Mouse (Mus musculus) G1E (cell line): ENCODE data around the gene Dydc2. TPM values are rescaled to one million over a fixed set of nuclear protein-coding genes. Genes with fewer than 3 reads are reported as not detected.
A peak's percentile ranks its signal among the peaks of the same experiment; 100 is the strongest.

Experiments
- ATAC-seq: 2 replicates; pipeline ENCODE4 v1.8.0; 2016; ENCODE audit warnings: mild to moderate bottlenecking; ENCODE audit not compliant: insufficient number of reproducible peaks, poor library complexity, low FRiP score, severe bottlenecking; ENCODE audit errors: extremely low read depth
- DNase-seq: peaks from one replicate; pipeline ENCODE4 v3.0.0; 2012; ENCODE audit warnings: low spot score
- H3K27me3 ChIP-seq: 2 replicates; pipeline ENCODE4 v1.6.1; 2012; ENCODE audit warnings: mild to moderate bottlenecking, low read length, inconsistent platforms; ENCODE audit not compliant: insufficient read depth
- H3K36me3 ChIP-seq: replicated peaks from 2 replicates; pipeline ENCODE3; 2012; ENCODE audit warnings: mild to moderate bottlenecking, inconsistent platforms
- H3K4me1 ChIP-seq: 2 replicates; pipeline ENCODE4 v1.6.1; 2012; ENCODE audit warnings: low read depth, low read length, inconsistent platforms, mixed read lengths; ENCODE audit not compliant: insufficient read depth
- H3K4me3 ChIP-seq: 2 replicates; pipeline ENCODE4 v1.5.1; 2012; ENCODE audit warnings: low read depth, mild to moderate bottlenecking, inconsistent platforms, low read length, moderate library complexity, mixed read lengths
- H3K9me3 ChIP-seq: replicated peaks from 2 replicates; pipeline ENCODE4 v1.6.1; 2012; ENCODE audit warnings: inconsistent platforms
- CTCF ChIP-seq: IDR thresholded peaks from 2 replicates; pipeline ENCODE4 v1.5.1; 2012; ENCODE audit warnings: low read depth, low read length, inconsistent platforms, mixed read lengths
- GATA1 ChIP-seq: IDR thresholded peaks from 2 replicates; pipeline ENCODE4 v1.6.1; 2012; ENCODE audit warnings: borderline replicate concordance, low read length, inconsistent platforms, mixed read lengths
- GATA2 ChIP-seq: IDR thresholded peaks from 2 replicates; pipeline ENCODE4 v1.6.1; 2012; ENCODE audit warnings: low read depth, low read length, inconsistent platforms, borderline replicate concordance
- POLR2AphosphoS5 ChIP-seq: IDR thresholded peaks from 2 replicates; pipeline ENCODE4 v1.6.1; 2012; ENCODE audit warnings: low read depth, low read length, inconsistent platforms; ENCODE audit not compliant: insufficient replicate concordance
- TAL1 ChIP-seq: conservative IDR thresholded peaks from 2 replicates; pipeline ENCODE4 v1.6.1; 2012; ENCODE audit warnings: low read depth, low read length, inconsistent platforms, mixed read lengths
- polyA plus RNA-seq: library from polyadenylated mRNA; stranded (reverse); fragments of >175 nt; gene quantifications from 2 replicates; pipeline ENCODE4 v1.2.3, GENCODE M21; 2012
- total RNA-seq, 2 experiments: library from RNA; stranded (forward) in 1 of 2; stranded (reverse) in 1 of 2; fragments of 200-1000 nt in 1 of 2; fragments of >200 nt in 1 of 2; fragmentation: Nextera tagmentation in 1 of 2; gene quantifications; 2 replicates each; pipeline ENCODE4 v1.2.3; 2014 to 2017

Gene Dydc2
- total and polyA plus RNA-seq, 3 experiments = not detected

- ATAC-seq (no peak), DNase-seq (no peak)
- no peak for TF ChIP-seq GATA1
- Histone ChIP-seq H3K36me3 (no peaks in the 10 kb centered on the region), H3K27me3 (no peaks in the 10 kb centered on the region), H3K4me3 (no peak overlapping the region), H3K4me1 (no peaks in the 10 kb centered on the region), H3K9me3 (no peaks in the 10 kb centered on the region)
These were observed 31.7 kb upstream of the Dydc2 start for GRCm38 (mm10) chr14:41100712-41101111.

- ATAC-seq (no peak), DNase-seq (no peak)
These were observed 29.7 kb upstream of the Dydc2 start for GRCm38 (mm10) chr14:41098726-41099125.

GRCm38 (mm10) chr14:41096296-41096860, 27.4 kb upstream of the Dydc2 start:
- DNase-seq = no peak
- TF ChIP-seq POLR2AphosphoS5 (no peak), CTCF (no peak), GATA1 (no peak), TAL1 (no peak), GATA2 (no peak)
- Histone ChIP-seq H3K9me3 (no peaks in the 10 kb centered on the region), H3K4me3 (no peak overlapping the region), H3K4me1 (no peaks in the 10 kb centered on the region), H3K36me3 (no peaks in the 10 kb centered on the region), H3K27me3 (no peaks in the 10 kb centered on the region)
- no peak for ATAC-seq

More at GRCm38 (mm10) chr14:41098726-41099125, 29.7 kb upstream of the Dydc2 start:
- no peaks in the 10 kb centered on the region for H3K27me3 ChIP-seq
- no peaks in the 10 kb centered on the region for H3K4me1 ChIP-seq
- TF ChIP-seq GATA1 = no peak
- TF ChIP-seq POLR2AphosphoS5 = no peak
- no peak for TF ChIP-seq GATA2
- no peak for TF ChIP-seq TAL1
- TF ChIP-seq CTCF = no peak
- H3K4me3 ChIP-seq = no peak overlapping the region
- no peaks in the 10 kb centered on the region for H3K36me3 ChIP-seq
- no peaks in the 10 kb centered on the region for H3K9me3 ChIP-seq

- H3K9me3 ChIP-seq = no peaks in the 10 kb centered on the region
- H3K27me3 ChIP-seq = no peaks in the 10 kb centered on the region
- no peak for DNase-seq
- no peak overlapping the region for H3K4me3 ChIP-seq
- TF ChIP-seq CTCF = peak; percentile 52; the same call in 1 of the 2 replicates
- TF ChIP-seq GATA1 = no peak
- no peak for ATAC-seq
- H3K36me3 ChIP-seq = no peaks in the 10 kb centered on the region
- H3K4me1 ChIP-seq = peaks cover 2% of the 10 kb centered on the region; the same call in 1 of the 2 replicates
These were observed 25.1 kb upstream of the Dydc2 start for GRCm38 (mm10) chr14:41094114-41094513.

- Histone ChIP-seq H3K27me3 (no peaks in the 10 kb centered on the region), H3K4me1 (peaks cover 2% of the 10 kb centered on the region; the same call in 1 of the 2 replicates), H3K36me3 (no peaks in the 10 kb centered on the region), H3K9me3 (no peaks in the 10 kb centered on the region), H3K4me3 (no peak overlapping the region)
- TF ChIP-seq GATA1 (no peak), TAL1 (no peak), CTCF (peak; percentile 47; the same call in 1 of the 2 replicates)
- ATAC-seq (peak; percentile 40; the same call in 1 of the 2 replicates), DNase-seq (peak; percentile 13)
These were observed 21.8 kb upstream of the Dydc2 start for GRCm38 (mm10) chr14:41090777-41091176.

DNA sequence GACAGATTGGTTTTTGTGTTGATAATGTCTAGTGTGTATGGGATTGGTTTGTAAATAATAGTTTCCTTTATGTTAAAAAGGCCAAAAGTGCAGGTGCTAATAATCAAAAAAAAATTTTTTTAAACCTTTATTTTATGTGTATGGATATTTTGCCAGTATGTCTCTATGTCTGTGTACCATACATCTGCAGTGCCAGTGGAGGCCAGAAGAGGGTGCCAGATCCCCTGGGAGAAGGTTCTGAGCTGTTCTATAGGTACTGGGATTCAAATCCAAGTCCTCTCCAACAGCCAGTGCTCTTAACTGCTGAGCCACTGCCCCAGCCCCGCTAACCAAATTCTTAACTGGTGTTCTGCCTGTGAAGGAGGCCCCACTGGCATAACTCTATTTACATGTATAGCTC, 18.5 kb upstream of the Dydc2 start:
- Histone ChIP-seq H3K36me3 (no peaks in the 10 kb centered on the region), H3K4me3 (no peak overlapping the region), H3K27me3 (no peaks in the 10 kb centered on the region), H3K4me1 (peaks cover 2% of the 10 kb centered on the region; the same call in 1 of the 2 replicates), H3K9me3 (no peaks in the 10 kb centered on the region)
- ATAC-seq (no peak), DNase-seq (no peak)
- TF ChIP-seq CTCF (peak; percentile 56), GATA2 (no peak)

GRCm38 (mm10) chr14:41082408-41082807, 13.4 kb upstream of the Dydc2 start:
- H3K9me3 ChIP-seq = no peaks in the 10 kb centered on the region
- no peak overlapping the region for H3K4me3 ChIP-seq
- no peak for ATAC-seq
- TF ChIP-seq POLR2AphosphoS5 (no peak), GATA1 (no peak), TAL1 (no peak), CTCF (no peak), GATA2 (no peak)
- no peaks in the 10 kb centered on the region for H3K4me1 ChIP-seq
- no peak for DNase-seq
- H3K27me3 ChIP-seq = peaks cover 6% of the 10 kb centered on the region; the same call in 1 of the 2 replicates
- H3K36me3 ChIP-seq = no peaks in the 10 kb centered on the region
